Mouse (Mus musculus) embryonic facial prominence, embryonic 10.5 days (tissue): Measurements from ENCODE around the gene Foxk1. TPM values are rescaled to one million over a fixed set of nuclear protein-coding genes. Genes with fewer than 3 reads are reported as not detected.
A peak's percentile ranks its signal among the peaks of the same experiment; 100 is the strongest.

Experiments
- DNase-seq: peaks from one replicate; pipeline ENCODE4 v3.0.0-alpha.2; 2017; ENCODE audit warnings: low spot score
- H3K27ac ChIP-seq: fragments of 300-500 bp; sonication (generic); replicated peaks from 2 replicates; pipeline ENCODE4 v1.5.1; 2016; ENCODE audit warnings: mild to moderate bottlenecking
- H3K27me3 ChIP-seq: fragments of 300-500 bp; sonication (generic); replicated peaks from 2 replicates; pipeline ENCODE4 v1.6.1; 2016; ENCODE audit warnings: low read depth, mild to moderate bottlenecking; ENCODE audit not compliant: poor library complexity, severe bottlenecking
- H3K36me3 ChIP-seq: fragments of 300-500 bp; sonication (generic); replicated peaks from 2 replicates; pipeline ENCODE4 v1.6.1; 2016; ENCODE audit warnings: mild to moderate bottlenecking, moderate library complexity
- H3K4me1 ChIP-seq: fragments of 300-500 bp; sonication (generic); 2 replicates; pipeline ENCODE4 v1.6.1; 2016
- H3K4me3 ChIP-seq: fragments of 300-500 bp; sonication (generic); 2 replicates; pipeline ENCODE4 v1.5.1; 2016; ENCODE audit warnings: mild to moderate bottlenecking, moderate library complexity
- H3K9me3 ChIP-seq: fragments of 300-500 bp; sonication (generic); 2 replicates; pipeline ENCODE4 v1.6.1; 2016; ENCODE audit warnings: mild to moderate bottlenecking
- WGBS: fragments of 180-500 bp; shearing (Covaris S2); methylation state at CpG from one replicate; pipeline ENCODE4 v1.1.7; 2016; 5-methylcytosine and 5-hydroxymethylcytosine counted together
- polyA plus RNA-seq: library from polyadenylated mRNA; unstranded; fragments of >200 nt; fragmentation: Nextera tagmentation; extraction: Ambion mirVana; gene quantifications from 2 replicates; pipeline ENCODE4 v1.2.1, GENCODE M21; 2016

Foxk1 gene
- polyA plus RNA-seq, 1 experiment from 2014 or later: 4.8 TPM

GRCm38 (mm10) chr5:142415401-142415800 lies 14.1 kb downstream of the Foxk1 start:
- Histone ChIP-seq H3K4me1 (peaks cover 65% of the 10 kb centered on the region), H3K27me3 (no peaks in the 10 kb centered on the region), H3K36me3 (peaks cover 51% of the 10 kb centered on the region), H3K4me3 (no peak overlapping the region), H3K27ac (no peak overlapping the region), H3K9me3 (no peaks in the 10 kb centered on the region)
- 71% methylated on average over 6 of the region's 6 CpGs for WGBS
- DNase-seq: no peak

GRCm38 (mm10) chr5:142416070-142416775 lies 14.9 kb downstream of the Foxk1 start:
- Histone ChIP-seq H3K4me1 (peaks cover 57% of the 10 kb centered on the region), H3K9me3 (no peaks in the 10 kb centered on the region), H3K27me3 (no peaks in the 10 kb centered on the region), H3K4me3 (no peak overlapping the region), H3K36me3 (peaks cover 52% of the 10 kb centered on the region), H3K27ac (peak overlapping the region; percentile 63)
- no peak for DNase-seq
- WGBS: 13% methylated on average over 14 of the region's 14 CpGs

GRCm38 (mm10) chr5:142417104-142417503 lies 15.8 kb downstream of the Foxk1 start:
- H3K36me3 ChIP-seq: peaks cover 58% of the 10 kb centered on the region
- H3K4me1 ChIP-seq: peaks cover 56% of the 10 kb centered on the region
- H3K27me3 ChIP-seq: no peaks in the 10 kb centered on the region
- peak overlapping the region; percentile 44; the same call in 1 of the 2 replicates for H3K27ac ChIP-seq
- 71% methylated on average over 3 of the region's 3 CpGs for WGBS
- no peak overlapping the region for H3K4me3 ChIP-seq
- DNase-seq: no peak
- no peaks in the 10 kb centered on the region for H3K9me3 ChIP-seq

- no peaks in the 10 kb centered on the region for H3K9me3 ChIP-seq
- peaks cover 49% of the 10 kb centered on the region for H3K4me1 ChIP-seq
- 0 out of 2 replicates have a peak overlapping the region, but pooled peaks have one; percentile 1 for H3K27ac ChIP-seq
- DNase-seq: no peak
- H3K27me3 ChIP-seq: no peaks in the 10 kb centered on the region
- H3K4me3 ChIP-seq: no peak overlapping the region
- peaks cover 60% of the 10 kb centered on the region for H3K36me3 ChIP-seq
- 76% methylated on average over 9 of the region's 9 CpGs for WGBS
Observed at GRCm38 (mm10) chr5:142417876-142418275, 16.6 kb downstream of the Foxk1 start.

GRCm38 (mm10) chr5:142418419-142418818 lies 17.1 kb downstream of the Foxk1 start:
- H3K27me3 ChIP-seq: no peaks in the 10 kb centered on the region
- peaks cover 44% of the 10 kb centered on the region for H3K4me1 ChIP-seq
- H3K36me3 ChIP-seq: peaks cover 63% of the 10 kb centered on the region
- no peaks in the 10 kb centered on the region for H3K9me3 ChIP-seq
- no peak overlapping the region for H3K4me3 ChIP-seq
- 0 out of 2 replicates have a peak overlapping the region, but pooled peaks have one; percentile 1 for H3K27ac ChIP-seq
- DNase-seq: no peak
- WGBS: 87% methylated on average over 4 of the region's 4 CpGs

GRCm38 (mm10) chr5:142420317-142420716 lies 19.0 kb downstream of the Foxk1 start:
- Histone ChIP-seq H3K4me3 (no peak overlapping the region), H3K27me3 (no peaks in the 10 kb centered on the region), H3K36me3 (peaks cover 72% of the 10 kb centered on the region), H3K9me3 (no peaks in the 10 kb centered on the region), H3K4me1 (peaks cover 37% of the 10 kb centered on the region), H3K27ac (no peak overlapping the region)
- no peak for DNase-seq
- WGBS: 95% methylated on average over 4 of the region's 4 CpGs

GRCm38 (mm10) chr5:142420920-142421319 lies 19.6 kb downstream of the Foxk1 start:
- Histone ChIP-seq H3K9me3 (no peaks in the 10 kb centered on the region), H3K4me1 (peaks cover 38% of the 10 kb centered on the region), H3K27me3 (no peaks in the 10 kb centered on the region), H3K27ac (no peak overlapping the region), H3K36me3 (peaks cover 75% of the 10 kb centered on the region), H3K4me3 (no peak overlapping the region)
- 92% methylated on average over 9 of the region's 9 CpGs for WGBS
- no peak for DNase-seq

- DNase-seq: no peak
- Histone ChIP-seq H3K4me3 (no peak overlapping the region), H3K36me3 (peaks cover 80% of the 10 kb centered on the region), H3K27me3 (no peaks in the 10 kb centered on the region), H3K4me1 (peaks cover 37% of the 10 kb centered on the region), H3K9me3 (no peaks in the 10 kb centered on the region), H3K27ac (no peak overlapping the region)
- 89% methylated on average over 5 of the region's 5 CpGs for WGBS
Observed at GRCm38 (mm10) chr5:142421886-142422285, 20.6 kb downstream of the Foxk1 start.

GRCm38 (mm10) chr5:142423141-142423540 lies 21.8 kb downstream of the Foxk1 start:
- no peak overlapping the region for H3K27ac ChIP-seq
- H3K9me3 ChIP-seq: no peaks in the 10 kb centered on the region
- WGBS: 96% methylated on average over 10 of the region's 10 CpGs
- H3K4me1 ChIP-seq: peaks cover 39% of the 10 kb centered on the region
- H3K27me3 ChIP-seq: no peaks in the 10 kb centered on the region
- H3K36me3 ChIP-seq: peaks cover 75% of the 10 kb centered on the region
- DNase-seq: no peak
- no peak overlapping the region for H3K4me3 ChIP-seq

- Histone ChIP-seq H3K27me3 (no peaks in the 10 kb centered on the region), H3K36me3 (peaks cover 70% of the 10 kb centered on the region)
- WGBS: 61% methylated on average over 3 of the region's 3 CpGs
Observed at GRCm38 (mm10) chr5:142423701-142424100, 22.4 kb downstream of the Foxk1 start.

GRCm38 (mm10) chr5:142424627-142425349 lies 23.5 kb downstream of the Foxk1 start:
- Histone ChIP-seq H3K4me1 (peaks cover 44% of the 10 kb centered on the region), H3K27ac (peak overlapping the region; percentile 72)
- WGBS: 65% methylated on average over 13 of the region's 13 CpGs

More at GRCm38 (mm10) chr5:142423701-142424100, 22.4 kb downstream of the Foxk1 start:
- H3K4me1 ChIP-seq: peaks cover 44% of the 10 kb centered on the region
- no peaks in the 10 kb centered on the region for H3K9me3 ChIP-seq
- H3K27ac ChIP-seq: no peak overlapping the region
- no peak for DNase-seq
- no peak overlapping the region for H3K4me3 ChIP-seq

GRCm38 (mm10) chr5:142426476-142426875 lies 25.2 kb downstream of the Foxk1 start:
- DNase-seq: no peak
- Histone ChIP-seq H3K27ac (peak overlapping the region; percentile 48), H3K4me3 (no peak overlapping the region), H3K4me1 (peaks cover 58% of the 10 kb centered on the region), H3K27me3 (no peaks in the 10 kb centered on the region), H3K9me3 (no peaks in the 10 kb centered on the region), H3K36me3 (peaks cover 43% of the 10 kb centered on the region)
- 97% methylated on average over 2 of the region's 2 CpGs for WGBS

More at GRCm38 (mm10) chr5:142424627-142425349, 23.5 kb downstream of the Foxk1 start:
- H3K9me3 ChIP-seq: no peaks in the 10 kb centered on the region
- no peaks in the 10 kb centered on the region for H3K27me3 ChIP-seq
- H3K36me3 ChIP-seq: peaks cover 60% of the 10 kb centered on the region
- no peak for DNase-seq
- H3K4me3 ChIP-seq: no peak overlapping the region

- Histone ChIP-seq H3K9me3 (no peaks in the 10 kb centered on the region), H3K36me3 (peaks cover 34% of the 10 kb centered on the region), H3K4me3 (no peak overlapping the region), H3K4me1 (peaks cover 72% of the 10 kb centered on the region), H3K27me3 (no peaks in the 10 kb centered on the region), H3K27ac (peak overlapping the region; percentile 5; the same call in 1 of the 2 replicates)
- no peak for DNase-seq
- 69% methylated on average over 10 of the region's 10 CpGs for WGBS
Observed at GRCm38 (mm10) chr5:142427876-142428275, 26.6 kb downstream of the Foxk1 start.
